Mouse (Mus musculus) erythroblast, embryonic 14.5 days (primary cell): ENCODE measurements around the gene Letmd1. TPM values are rescaled to one million over a fixed set of nuclear protein-coding genes. Genes with fewer than 3 reads are reported as not detected.

ENCODE experiments used
- H3K27me3 ChIP-seq: 2 replicates; pipeline ENCODE4 v1.6.1; 2012; ENCODE audit warnings: inconsistent platforms; ENCODE audit not compliant: control insufficient read depth
- H3K36me3 ChIP-seq: 2 replicates; pipeline ENCODE4 v1.6.1; 2012; ENCODE audit warnings: mild to moderate bottlenecking, inconsistent platforms; ENCODE audit not compliant: control insufficient read depth
- H3K4me1 ChIP-seq: 2 replicates; pipeline ENCODE4 v1.6.1; 2012; ENCODE audit warnings: inconsistent platforms; ENCODE audit not compliant: control insufficient read depth
- H3K4me3 ChIP-seq: replicated peaks from 2 replicates; pipeline ENCODE3; 2012; ENCODE audit warnings: moderate library complexity, mild to moderate bottlenecking, inconsistent platforms
- H3K9me3 ChIP-seq: 2 replicates; pipeline ENCODE4 v1.6.1; 2012; ENCODE audit warnings: low read length, inconsistent platforms, mixed read lengths; ENCODE audit not compliant: control insufficient read depth
- GATA1 ChIP-seq: IDR thresholded peaks from 2 replicates; pipeline ENCODE4 v1.6.1; 2012; ENCODE audit warnings: low read length, inconsistent platforms, mixed read lengths
- TAL1 ChIP-seq: IDR thresholded peaks from 3 replicates; pipeline ENCODE4 v1.6.1; 2012; ENCODE audit warnings: low read length, inconsistent platforms, mixed read lengths
- polyA plus RNA-seq: library from polyadenylated mRNA; stranded (reverse); fragments of >175 nt; gene quantifications from 2 replicates; pipeline ENCODE4 v1.2.3, GENCODE M21; 2012

Letmd1 gene
- polyA plus RNA-seq, 1 experiment: 0.62 TPM

- Histone ChIP-seq H3K4me1 (peaks cover 29% of the 10 kb centered on the region), H3K36me3 (no peaks in the 10 kb centered on the region), H3K4me3 (no peak overlapping the region), H3K27me3 (peaks cover 2% of the 10 kb centered on the region; the same call in 1 of the 2 replicates), H3K9me3 (no peaks in the 10 kb centered on the region)
- no peak for TF ChIP-seq TAL1
Measured at GRCm38 (mm10) chr15:100463712-100464111, 5.1 kb upstream of the Letmd1 start.

- H3K4me3 ChIP-seq: no peak overlapping the region
- peaks cover 42% of the 10 kb centered on the region for H3K4me1 ChIP-seq
- no peaks in the 10 kb centered on the region for H3K36me3 ChIP-seq
- no peak for TF ChIP-seq GATA1
- TF ChIP-seq TAL1: no peak
- H3K9me3 ChIP-seq: no peaks in the 10 kb centered on the region
- H3K27me3 ChIP-seq: peaks cover 4% of the 10 kb centered on the region
Measured at GRCm38 (mm10) chr15:100465432-100465831, 3.4 kb upstream of the Letmd1 start.

- Histone ChIP-seq H3K4me1 (peaks cover 30% of the 10 kb centered on the region), H3K36me3 (peaks cover 13% of the 10 kb centered on the region), H3K9me3 (peaks cover 2% of the 10 kb centered on the region), H3K4me3 (no peak overlapping the region), H3K27me3 (peaks cover 4% of the 10 kb centered on the region)
- TF ChIP-seq TAL1: no peak
- TF ChIP-seq GATA1: no peak
Measured at GRCm38 (mm10) chr15:100467738-100468137, 1.1 kb upstream of the Letmd1 start.

GRCm38 (mm10) chr15:100469189-100469545 is 344 bp downstream of the Letmd1 start:
- Histone ChIP-seq H3K27me3 (peaks cover 4% of the 10 kb centered on the region), H3K4me3 (peak overlapping the region; percentile 92), H3K36me3 (peaks cover 20% of the 10 kb centered on the region), H3K4me1 (peaks cover 30% of the 10 kb centered on the region), H3K9me3 (peaks cover 2% of the 10 kb centered on the region)
- TF ChIP-seq TAL1 (no peak), GATA1 (no peak)

- peaks cover 2% of the 10 kb centered on the region for H3K9me3 ChIP-seq
- H3K27me3 ChIP-seq: peaks cover 4% of the 10 kb centered on the region
- no peak overlapping the region for H3K4me3 ChIP-seq
- peaks cover 26% of the 10 kb centered on the region for H3K36me3 ChIP-seq
- TF ChIP-seq TAL1 (no peak), GATA1 (no peak)
- H3K4me1 ChIP-seq: peaks cover 33% of the 10 kb centered on the region
Measured at GRCm38 (mm10) chr15:100470037-100470436, 1.2 kb downstream of the Letmd1 start.

GRCm38 (mm10) chr15:100473926-100474503 is 5.2 kb downstream of the Letmd1 start:
- Histone ChIP-seq H3K4me3 (no peak overlapping the region), H3K36me3 (peaks cover 59% of the 10 kb centered on the region), H3K9me3 (peaks cover 2% of the 10 kb centered on the region), H3K4me1 (peaks cover 19% of the 10 kb centered on the region), H3K27me3 (peaks cover 4% of the 10 kb centered on the region)
- TF ChIP-seq GATA1: no peak
- TF ChIP-seq TAL1: no peak

- no peak for TF ChIP-seq GATA1
- TF ChIP-seq TAL1: no peak
- Histone ChIP-seq H3K27me3 (no peaks in the 10 kb centered on the region), H3K4me1 (peaks cover 5% of the 10 kb centered on the region), H3K4me3 (no peak overlapping the region), H3K36me3 (peaks cover 64% of the 10 kb centered on the region), H3K9me3 (no peaks in the 10 kb centered on the region)
Measured at GRCm38 (mm10) chr15:100478351-100478750, 9.5 kb downstream of the Letmd1 start.

- Histone ChIP-seq H3K4me1 (peaks cover 5% of the 10 kb centered on the region), H3K27me3 (no peaks in the 10 kb centered on the region), H3K36me3 (peaks cover 59% of the 10 kb centered on the region), H3K9me3 (no peaks in the 10 kb centered on the region), H3K4me3 (no peak overlapping the region)
- TF ChIP-seq TAL1: no peak
- no peak for TF ChIP-seq GATA1
Measured at GRCm38 (mm10) chr15:100478925-100479324, 10.1 kb downstream of the Letmd1 start.

DNA sequence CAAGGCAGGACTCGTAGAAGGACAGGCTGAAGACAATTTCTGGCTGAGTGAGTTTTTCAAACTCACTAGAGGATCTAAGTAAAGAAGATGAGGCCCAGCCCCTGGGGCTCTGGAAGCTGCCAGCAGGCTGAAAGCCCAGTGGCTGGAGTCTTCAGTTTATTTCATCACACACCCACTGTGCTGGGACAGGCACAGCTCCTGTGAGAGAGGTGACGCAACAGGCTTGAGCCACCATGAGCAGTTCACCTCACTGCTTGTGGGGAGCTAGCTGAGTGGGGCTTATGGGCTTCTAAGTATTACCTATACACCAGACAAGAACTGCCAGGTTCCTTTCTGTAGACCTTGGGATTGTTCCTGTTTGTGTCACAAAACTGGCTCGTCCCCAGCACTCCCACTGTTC is 16.8 kb downstream of the Letmd1 start:
- Histone ChIP-seq H3K9me3 (no peaks in the 10 kb centered on the region), H3K27me3 (no peaks in the 10 kb centered on the region), H3K36me3 (peaks cover 13% of the 10 kb centered on the region), H3K4me3 (no peak overlapping the region), H3K4me1 (peaks cover 4% of the 10 kb centered on the region; the same call in 1 of the 2 replicates)
- TF ChIP-seq TAL1 (no peak), GATA1 (no peak)

DNA sequence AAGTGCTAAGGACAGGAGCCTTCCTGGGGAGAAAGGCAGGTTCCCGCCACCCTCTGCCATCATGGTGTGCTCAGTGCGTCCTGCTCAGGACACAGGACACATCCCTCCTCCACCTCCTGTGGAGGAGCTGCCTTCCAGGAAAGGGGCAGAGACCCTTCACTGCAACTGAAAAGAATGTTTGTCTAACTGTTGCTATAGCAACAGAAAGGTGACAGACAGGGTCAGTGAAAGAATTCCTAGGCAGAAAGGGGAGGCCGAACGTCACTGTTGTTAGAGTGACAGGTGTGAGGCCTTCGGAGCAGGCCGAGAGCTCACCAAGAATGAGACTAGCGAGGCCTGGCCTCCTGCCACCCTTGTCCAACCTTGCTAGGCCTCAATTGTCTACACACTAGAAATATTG is 17.6 kb downstream of the Letmd1 start:
- Histone ChIP-seq H3K4me1 (peaks cover 4% of the 10 kb centered on the region; the same call in 1 of the 2 replicates), H3K27me3 (no peaks in the 10 kb centered on the region), H3K36me3 (peaks cover 9% of the 10 kb centered on the region), H3K9me3 (no peaks in the 10 kb centered on the region), H3K4me3 (no peak overlapping the region)
- TF ChIP-seq TAL1 (no peak), GATA1 (no peak)
